Mouse (Mus musculus) adrenal gland, postnatal 36 days (tissue): ENCODE results near the gene Ormdl3. TPM values are rescaled to one million over a fixed set of nuclear protein-coding genes. Genes with fewer than 3 reads are reported as not detected.

Source experiments
- DNase-seq, 2 experiments: peaks; one replicate each; pipeline ENCODE4 v3.0.0; 2021; ENCODE audit warnings: mixed read lengths in 1 of 2
- total RNA-seq, 2 experiments: library from RNA; stranded (reverse); gene quantifications; 2 replicates each; pipeline ENCODE4 v1.2.3; 2021

Gene Ormdl3
- total RNA-seq, 2 experiments from 2014 or later: 133 to 139 TPM

DNA sequence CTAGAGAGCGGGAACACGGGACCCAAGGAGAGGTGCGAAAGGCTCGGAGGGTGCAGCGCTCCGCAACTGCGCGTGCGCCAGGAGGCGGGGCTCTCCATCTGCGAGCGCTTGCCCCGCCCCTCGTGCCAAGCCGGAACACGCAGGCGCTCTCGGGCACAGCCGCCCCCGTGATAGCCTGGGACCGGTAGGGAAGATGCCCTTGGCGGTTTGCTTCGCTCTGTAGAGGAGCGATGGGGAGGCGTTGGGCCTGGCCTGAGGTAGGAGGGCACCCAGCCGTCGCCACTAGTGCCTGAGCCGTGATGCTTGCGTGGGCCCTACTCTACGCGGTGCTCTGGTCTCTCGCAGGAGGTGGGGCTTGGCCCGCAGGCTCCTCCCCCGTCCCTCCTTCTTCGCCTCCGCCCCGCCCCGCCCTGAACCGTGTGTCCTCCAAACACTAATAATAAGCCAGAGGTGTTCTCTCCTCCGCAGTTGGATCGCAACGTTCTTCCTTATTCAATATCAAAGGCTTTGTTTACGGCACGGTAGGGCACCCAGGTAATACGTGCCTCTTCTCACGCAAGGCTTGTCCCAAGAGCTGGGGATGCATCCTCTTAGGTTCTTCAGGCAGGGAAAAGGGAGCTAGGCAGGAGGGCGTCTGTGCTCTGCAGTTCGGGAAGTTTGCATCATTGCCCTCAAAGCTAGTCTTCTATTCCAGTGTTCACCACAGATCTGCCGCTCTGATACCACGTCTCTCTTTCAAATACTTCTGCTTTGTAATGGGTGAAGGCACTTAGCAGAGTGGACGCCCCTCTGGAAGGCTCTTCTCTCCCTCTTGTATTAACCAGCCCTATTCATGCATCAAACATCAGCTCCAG lies 36.0 kb downstream of the Ormdl3 start, which contains the start of gene Zpbp2:
Gene Zpbp2, plus strand, starts transcription at position 123 of the 854 bp plus-strand sequence.
- DNase-seq: peak; percentile 93 to 96

GRCm38 (mm10) chr11:98550311-98550974 lies 36.7 kb downstream of the Ormdl3 start:
- no peak for DNase-seq

- no peak for DNase-seq
Observed at GRCm38 (mm10) chr11:98549363-98549762, 37.8 kb downstream of the Ormdl3 start.

DNA sequence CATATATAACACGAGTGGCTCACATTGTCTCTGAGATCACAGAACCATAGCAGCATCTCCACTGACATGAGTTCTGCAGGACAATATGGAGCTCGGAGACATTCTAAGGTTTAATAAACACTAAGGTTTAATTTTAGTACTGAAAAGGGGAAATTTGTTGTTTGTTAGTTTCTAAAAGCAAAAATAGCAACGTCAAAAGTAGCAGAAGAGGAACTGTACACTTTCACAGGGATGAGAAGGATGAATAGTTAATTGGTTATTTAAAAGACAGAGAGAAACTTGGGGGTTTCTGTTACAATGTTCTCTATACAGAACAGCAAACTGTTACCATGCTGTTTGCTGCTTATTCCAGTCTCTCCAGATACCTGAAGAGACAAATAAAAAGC lies 39.9 kb downstream of the Ormdl3 start:
- DNase-seq: no peak

DNA sequence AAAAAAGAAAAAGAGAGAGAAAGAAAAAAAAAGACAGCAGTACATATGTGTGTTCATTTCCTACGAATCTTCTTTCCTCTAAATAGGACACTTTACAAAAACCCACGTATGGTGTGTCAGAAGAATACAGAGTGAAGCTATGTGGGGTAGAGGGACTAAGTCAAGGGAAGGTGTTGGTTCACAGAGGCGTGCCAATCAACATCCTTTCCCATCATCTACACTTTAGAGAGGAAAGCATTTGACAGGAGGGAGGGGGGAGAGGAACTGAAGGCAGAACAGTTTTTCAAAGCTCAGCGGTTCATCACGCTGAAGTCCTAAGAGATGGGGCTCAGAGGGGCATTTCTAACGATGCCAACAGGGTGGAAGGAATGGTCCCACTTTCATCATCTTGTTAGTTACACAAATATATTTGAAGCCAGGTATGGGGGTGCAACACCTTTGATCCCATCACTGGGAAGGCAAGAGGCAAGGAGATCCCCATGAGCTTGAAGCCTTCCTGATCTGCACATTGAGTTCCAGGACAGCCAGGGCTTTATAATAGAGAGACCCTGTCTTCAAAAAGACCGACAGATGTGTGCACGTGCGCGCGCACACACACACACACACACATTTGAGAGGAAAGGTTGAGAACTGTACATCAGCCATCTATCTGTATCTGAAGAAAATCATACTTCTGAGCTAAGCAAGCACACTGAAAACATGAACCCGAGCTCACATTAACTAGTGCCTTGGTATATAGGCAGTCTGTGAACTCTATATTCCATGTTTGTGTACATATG lies 40.5 kb downstream of the Ormdl3 start:
- no peak for DNase-seq

- DNase-seq: peak; percentile 40 to 59
Observed at GRCm38 (mm10) chr11:98545711-98546231, 41.4 kb downstream of the Ormdl3 start, which contains the start of gene Ikzf3. Ikzf3 (minus strand) TSS chr11:98546031.

- DNase-seq: no peak
Observed at GRCm38 (mm10) chr11:98544890-98545677, 42.1 kb downstream of the Ormdl3 start.

- DNase-seq: no peak
Observed at GRCm38 (mm10) chr11:98543414-98543813, 43.8 kb downstream of the Ormdl3 start.

- DNase-seq: no peak
Observed at GRCm38 (mm10) chr11:98542553-98542952, 44.6 kb downstream of the Ormdl3 start.

GRCm38 (mm10) chr11:98540319-98540718 lies 46.8 kb downstream of the Ormdl3 start:
- no peak for DNase-seq

GRCm38 (mm10) chr11:98537480-98538034 lies 49.6 kb downstream of the Ormdl3 start:
- no peak for DNase-seq

Other genes starting within 250 kb of the Ormdl3 start
- gene Ppp1r1b, start 239.0 kb downstream of the Ormdl3 start, total RNA-seq: not detected
- 10 to 100 TPM; 22.3 to 23.2 TPM for gene Stard3, start 229.0 kb downstream of the Ormdl3 start, total RNA-seq
- gene Tcap, start 203.6 kb downstream of the Ormdl3 start, total RNA-seq: 1 to 10 TPM in 1 of 2 experiments, under 1 TPM in 1; 0.43 to 1.2 TPM
- 100 to 1,000 TPM; 363 to 581 TPM for gene Pnmt, start 200.9 kb downstream of the Ormdl3 start, total RNA-seq
- 1 to 10 TPM; 4.4 to 7.2 TPM for gene Pgap3, start 186.9 kb downstream of the Ormdl3 start, total RNA-seq
- 1 to 10 TPM; 4.2 to 4.7 TPM for gene Erbb2, start 174.9 kb downstream of the Ormdl3 start, total RNA-seq
- 10 to 100 TPM; 84.0 to 84.2 TPM for gene Mien1, start 148.4 kb downstream of the Ormdl3 start, total RNA-seq
- not detected for gene Grb7, start 141.0 kb downstream of the Ormdl3 start, total RNA-seq
- under 1 TPM; 0.13 to 0.36 TPM for gene Ikzf3, start 41.3 kb downstream of the Ormdl3 start, total RNA-seq
- under 1 TPM; 0.50 to 0.82 TPM for gene Zpbp2, start 36.3 kb downstream of the Ormdl3 start, total RNA-seq
- gene Lrrc3c, start 10.9 kb upstream of the Ormdl3 start, total RNA-seq: not detected
- gene Gm12355, start 38.3 kb upstream of the Ormdl3 start, total RNA-seq: 10 to 100 TPM; 13.9 to 15.3 TPM
- gene Gsdma3, start 39.0 kb upstream of the Ormdl3 start, total RNA-seq: 10 to 100 TPM; 12.9 to 17.0 TPM
- under 1 TPM; 0.43 to 0.76 TPM for gene Gsdma2, start 59.4 kb upstream of the Ormdl3 start, total RNA-seq
- gene Gsdma, start 77.0 kb upstream of the Ormdl3 start, total RNA-seq: not detected
- gene Psmd3, start 95.2 kb upstream of the Ormdl3 start, total RNA-seq: 100 to 1,000 TPM; 124 to 128 TPM
- gene Csf3, start 113.9 kb upstream of the Ormdl3 start, total RNA-seq: not detected
- gene Med24, start 142.1 kb upstream of the Ormdl3 start, total RNA-seq: 10 to 100 TPM; 46.9 to 52.0 TPM
- 10 to 100 TPM; 69.2 to 91.7 TPM for gene Thra, start 153.3 kb upstream of the Ormdl3 start, total RNA-seq
- gene Nr1d1, start 188.0 kb upstream of the Ormdl3 start, total RNA-seq: 100 to 1,000 TPM; 116 to 171 TPM
- gene Msl1, start 208.1 kb upstream of the Ormdl3 start, total RNA-seq: 100 to 1,000 TPM in 1 of 2 experiments, 10 to 100 TPM in 1; 94.2 to 106 TPM
- 10 to 100 TPM; 29.6 to 34.3 TPM for gene Casc3, start 217.5 kb upstream of the Ormdl3 start, total RNA-seq
- under 1 TPM; 0.46 to 0.69 TPM for gene Rapgefl1, start 249.4 kb upstream of the Ormdl3 start, total RNA-seq